Mouse (Mus musculus) hindbrain, embryonic 16.5 days (tissue): ENCODE measurements around the gene Raet1d. TPM values are rescaled to one million over a fixed set of nuclear protein-coding genes. Genes with fewer than 3 reads are reported as not detected.

Experiments used
- polyA plus RNA-seq: library from polyadenylated mRNA; unstranded; fragments of >200 nt; fragmentation: Nextera tagmentation; extraction: Ambion mirVana; gene quantifications from 2 replicates; pipeline ENCODE4 v1.2.1, GENCODE M21; 2015

The Raet1d gene
- polyA plus RNA-seq, 1 experiment from 2014 or later: 2.3 TPM

Other genes with a start within 250 kb of the Raet1d start
- 2.0 and 2.2 TPM in 2 replicates for gene E030030I06Rik, start 211.3 kb upstream of the Raet1d start, polyA plus RNA-seq
- 0.30 and 0.85 TPM in 2 replicates for gene Raet1e, start 202.0 kb upstream of the Raet1d start, polyA plus RNA-seq
- gene H60b, start 202.0 kb upstream of the Raet1d start, polyA plus RNA-seq: 0.15 and 0.24 TPM in 2 replicates